Mouse (Mus musculus) liver, embryonic 11.5 days (tissue): ENCODE data around the gene BC028528. TPM values are rescaled to one million over a fixed set of nuclear protein-coding genes. Genes with fewer than 3 reads are reported as not detected.

Source experiments
- ATAC-seq: fragments of 200-750 bp; cut with Nextera tagmentation; replicated peaks from 2 replicates; pipeline ENCODE4 v1.8.0; 2017; ENCODE audit warnings: moderate number of reproducible peaks, mild to moderate bottlenecking, moderate TSS enrichment, moderate library complexity; ENCODE audit not compliant: low FRiP score
- DNase-seq: peaks from one replicate; pipeline ENCODE4 v3.0.0-alpha.2; 2017; ENCODE audit warnings: low spot score
- H3K27ac ChIP-seq: fragments of 300-500 bp; sonication (generic); 2 replicates; pipeline ENCODE4 v1.5.1; 2014; ENCODE audit warnings: mild to moderate bottlenecking, low read depth, low read length, control low read depth
- H3K27me3 ChIP-seq: fragments of 300-500 bp; sonication (generic); replicated peaks from 2 replicates; pipeline ENCODE4 v1.6.1; 2014; ENCODE audit warnings: low read length, mixed read lengths; ENCODE audit not compliant: control insufficient read depth, insufficient read depth
- H3K36me3 ChIP-seq: fragments of 300-500 bp; sonication (generic); 2 replicates; pipeline ENCODE4 v1.6.1; 2014; ENCODE audit warnings: mild to moderate bottlenecking, low read length, moderate library complexity, mixed read lengths; ENCODE audit not compliant: control insufficient read depth, insufficient read depth
- H3K4me1 ChIP-seq: fragments of 300-500 bp; sonication (generic); replicated peaks from 2 replicates; pipeline ENCODE4 v1.6.1; 2014; ENCODE audit warnings: low read length, mixed read lengths; ENCODE audit not compliant: control insufficient read depth, insufficient read depth
- H3K4me2 ChIP-seq: fragments of 300-500 bp; sonication (generic); 2 replicates; pipeline ENCODE4 v1.6.1; 2014; ENCODE audit warnings: mild to moderate bottlenecking, control low read depth, moderate library complexity
- H3K4me3 ChIP-seq: fragments of 300-500 bp; sonication (generic); 2 replicates; pipeline ENCODE4 v1.5.1; 2014; ENCODE audit warnings: low read depth, low read length, control low read depth
- H3K9ac ChIP-seq: fragments of 300-500 bp; sonication (generic); 2 replicates; pipeline ENCODE4 v1.6.1; 2014; ENCODE audit warnings: low read depth, low read length, control low read depth
- H3K9me3 ChIP-seq: fragments of 300-500 bp; sonication (generic); 2 replicates; pipeline ENCODE4 v1.6.1; 2016; ENCODE audit warnings: low read length, inconsistent platforms, mixed read lengths; ENCODE audit not compliant: control insufficient read depth
- WGBS: fragments of 180-500 bp; shearing (Covaris S2); extraction: QIAGEN DNeasy Blood & Tissue Kit; methylation state at CpG from one replicate; pipeline ENCODE4 v1.1.7; 2014; 5-methylcytosine and 5-hydroxymethylcytosine counted together
- polyA plus RNA-seq: library from polyadenylated mRNA; unstranded; fragments of >200 nt; fragmentation: Nextera tagmentation; extraction: Ambion mirVana; gene quantifications from 2 replicates; pipeline ENCODE4 v1.2.1, GENCODE M21; 2014

Gene BC028528
- polyA plus RNA-seq, 1 experiment from 2014 or later: 13.5 TPM

- Histone ChIP-seq H3K9me3 (no peaks in the 10 kb centered on the region), H3K27ac (peak within 1 kb of the TSS; percentile 80), H3K27me3 (no peaks in the 10 kb centered on the region), H3K9ac (peak within 1 kb of the TSS; percentile 87), H3K4me2 (peak within 1 kb of the TSS; percentile 74), H3K4me3 (peak within 1 kb of the TSS; percentile 70), H3K36me3 (peaks cover 14% of the 10 kb centered on the region), H3K4me1 (peaks cover 17% of the 10 kb centered on the region)
- DNase-seq: peak; percentile 86
- peak; percentile 96 for ATAC-seq
- under 1% methylated on average over 33 of the region's 33 CpGs for WGBS
Measured at GRCm38 (mm10) chr3:95871392-95871867, 20.4 kb downstream of the BC028528 start, which contains the start of gene Mrps21. Gene Mrps21, minus strand, starts transcription at chr3:95871519.

- DNase-seq (no peak), ATAC-seq (peak; percentile 22; the same call in 1 of the 2 replicates)
- H3K4me1 ChIP-seq: peaks cover 17% of the 10 kb centered on the region
- H3K27ac ChIP-seq: peak overlapping the region; percentile 80
- H3K4me3 ChIP-seq: peak overlapping the region; percentile 70
- peak overlapping the region; percentile 74 for H3K4me2 ChIP-seq
- peak overlapping the region; percentile 87 for H3K9ac ChIP-seq
- H3K36me3 ChIP-seq: peaks cover 14% of the 10 kb centered on the region
- H3K27me3 ChIP-seq: no peaks in the 10 kb centered on the region
- 6% methylated on average over 15 of the region's 15 CpGs for WGBS
- H3K9me3 ChIP-seq: no peaks in the 10 kb centered on the region
Measured at GRCm38 (mm10) chr3:95870976-95871375, 20.8 kb downstream of the BC028528 start.

GRCm38 (mm10) chr3:95867408-95867807 lies 24.4 kb downstream of the BC028528 start:
- DNase-seq: no peak
- no peak for ATAC-seq
- Histone ChIP-seq H3K27ac (no peak overlapping the region), H3K4me1 (peaks cover 10% of the 10 kb centered on the region), H3K9ac (no peak overlapping the region), H3K9me3 (no peaks in the 10 kb centered on the region), H3K4me2 (no peak overlapping the region), H3K4me3 (no peak overlapping the region), H3K27me3 (no peaks in the 10 kb centered on the region), H3K36me3 (peaks cover 23% of the 10 kb centered on the region)
- WGBS: 94% methylated on average over 2 of the region's 2 CpGs

GRCm38 (mm10) chr3:95866071-95866470 lies 25.7 kb downstream of the BC028528 start:
- Histone ChIP-seq H3K27me3 (no peaks in the 10 kb centered on the region), H3K9me3 (no peaks in the 10 kb centered on the region), H3K36me3 (peaks cover 23% of the 10 kb centered on the region), H3K4me1 (peaks cover 6% of the 10 kb centered on the region), H3K4me3 (no peak overlapping the region), H3K27ac (no peak overlapping the region), H3K4me2 (no peak overlapping the region), H3K9ac (no peak overlapping the region)
- DNase-seq (no peak), ATAC-seq (no peak)
- 84% methylated on average over 5 of the region's 5 CpGs for WGBS

DNA sequence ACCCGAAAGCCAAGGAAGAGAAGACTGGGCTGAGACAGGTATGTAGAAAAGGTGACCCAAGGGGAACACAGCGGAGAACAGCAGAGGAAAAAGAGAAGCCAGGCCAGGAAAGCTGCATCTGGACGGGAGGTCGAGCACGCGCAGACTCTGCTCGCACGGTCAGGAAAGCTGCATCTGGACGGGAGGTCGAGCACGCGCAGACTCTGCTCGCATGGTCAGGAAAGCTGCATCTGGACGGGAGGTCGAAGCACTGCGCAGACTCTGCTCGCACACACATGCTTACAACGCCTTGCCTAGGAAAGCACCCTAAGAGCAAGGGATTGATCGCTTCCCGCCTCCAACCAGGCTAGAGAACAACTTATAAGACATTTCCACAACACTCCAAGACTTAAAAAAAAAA lies 26.2 kb downstream of the BC028528 start:
- H3K4me2 ChIP-seq: no peak overlapping the region
- no peak for ATAC-seq
- no peak for DNase-seq
- H3K9ac ChIP-seq: no peak overlapping the region
- H3K4me1 ChIP-seq: peaks cover 4% of the 10 kb centered on the region
- no peaks in the 10 kb centered on the region for H3K9me3 ChIP-seq
- peaks cover 23% of the 10 kb centered on the region for H3K36me3 ChIP-seq
- 87% methylated on average over 20 of the region's 20 CpGs for WGBS
- H3K4me3 ChIP-seq: no peak overlapping the region
- no peaks in the 10 kb centered on the region for H3K27me3 ChIP-seq
- no peak overlapping the region for H3K27ac ChIP-seq

DNA sequence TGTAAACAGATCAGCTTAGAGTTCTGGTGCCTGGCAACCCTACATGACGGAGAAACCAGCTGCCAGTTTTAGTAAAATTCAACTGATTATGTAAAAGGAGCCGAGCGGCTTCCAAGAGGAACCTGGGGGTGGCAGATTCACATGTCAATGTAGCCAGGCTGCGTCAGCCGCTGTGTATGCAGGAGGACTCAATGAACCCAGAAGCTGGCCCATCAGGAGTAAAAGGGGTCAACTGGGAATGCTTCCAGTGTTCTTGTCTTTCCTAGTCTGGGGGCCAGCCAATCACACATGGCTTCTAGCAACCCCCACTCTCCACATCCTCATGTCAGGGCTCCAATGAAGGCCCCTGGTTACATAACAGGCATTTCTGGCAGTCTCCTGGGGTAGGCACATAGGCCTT lies 26.8 kb downstream of the BC028528 start:
- Histone ChIP-seq H3K27ac (no peak overlapping the region), H3K4me2 (no peak overlapping the region), H3K9ac (no peak overlapping the region), H3K4me3 (no peak overlapping the region), H3K4me1 (no peaks in the 10 kb centered on the region), H3K27me3 (no peaks in the 10 kb centered on the region), H3K9me3 (no peaks in the 10 kb centered on the region), H3K36me3 (peaks cover 23% of the 10 kb centered on the region)
- DNase-seq: no peak
- WGBS: 83% methylated on average over 5 of the region's 5 CpGs
- ATAC-seq: no peak

GRCm38 (mm10) chr3:95863578-95863977 lies 28.2 kb downstream of the BC028528 start:
- DNase-seq (no peak), ATAC-seq (no peak)
- no peak overlapping the region for H3K4me3 ChIP-seq
- H3K36me3 ChIP-seq: peaks cover 17% of the 10 kb centered on the region
- no peak overlapping the region for H3K4me2 ChIP-seq
- WGBS: 65% methylated on average over 7 of the region's 7 CpGs
- no peak overlapping the region for H3K9ac ChIP-seq
- H3K27me3 ChIP-seq: no peaks in the 10 kb centered on the region
- no peak overlapping the region for H3K27ac ChIP-seq
- no peaks in the 10 kb centered on the region for H3K9me3 ChIP-seq
- H3K4me1 ChIP-seq: no peaks in the 10 kb centered on the region

DNA sequence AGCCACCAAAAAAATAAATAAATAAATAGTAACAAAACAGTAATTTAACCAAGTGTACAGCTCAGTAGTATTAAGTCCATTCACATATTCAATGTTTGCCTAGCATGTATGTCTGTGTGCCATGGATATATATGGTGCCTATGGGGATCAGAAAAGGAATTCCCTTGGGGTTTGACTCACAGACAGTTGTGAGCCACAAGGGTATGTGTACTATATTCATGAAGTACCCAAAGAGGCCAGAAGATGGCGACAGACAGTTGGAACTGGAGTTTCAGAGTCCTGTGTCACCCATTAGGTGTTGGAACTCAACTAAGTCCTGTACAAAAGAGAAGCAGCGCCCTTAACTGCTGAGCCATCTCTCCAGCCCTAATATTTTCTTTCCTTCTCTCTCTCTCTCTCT lies 30.0 kb downstream of the BC028528 start:
- H3K9ac ChIP-seq: no peak overlapping the region
- H3K4me3 ChIP-seq: no peak overlapping the region
- H3K4me1 ChIP-seq: no peaks in the 10 kb centered on the region
- peak; percentile 76 for ATAC-seq
- H3K27me3 ChIP-seq: no peaks in the 10 kb centered on the region
- 33% methylated on average over 2 of the region's 2 CpGs for WGBS
- no peak overlapping the region for H3K4me2 ChIP-seq
- DNase-seq: no peak
- H3K36me3 ChIP-seq: peaks cover 10% of the 10 kb centered on the region
- H3K9me3 ChIP-seq: no peaks in the 10 kb centered on the region
- no peak overlapping the region for H3K27ac ChIP-seq

DNA sequence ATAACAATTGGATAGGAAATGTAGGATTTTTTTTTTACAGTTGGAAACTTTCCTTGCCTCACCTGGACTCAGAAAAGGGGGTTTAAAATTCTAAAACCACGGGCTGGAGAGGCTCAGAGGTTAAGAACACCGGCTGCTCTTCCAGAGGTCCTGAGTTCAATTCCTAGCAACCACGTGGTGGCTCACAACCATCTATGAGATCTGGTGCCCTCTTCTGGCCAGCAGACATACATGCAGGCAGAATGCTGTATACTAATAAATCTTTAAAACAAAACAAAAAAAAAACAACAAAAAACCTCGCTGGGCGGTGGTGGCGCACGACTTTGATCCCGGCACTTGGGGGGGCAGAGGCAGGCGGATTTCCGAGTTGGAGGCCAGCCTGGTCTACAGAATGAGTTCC lies 30.6 kb downstream of the BC028528 start:
- H3K4me3 ChIP-seq: no peak overlapping the region
- no peak overlapping the region for H3K4me2 ChIP-seq
- H3K36me3 ChIP-seq: peaks cover 9% of the 10 kb centered on the region
- no peaks in the 10 kb centered on the region for H3K4me1 ChIP-seq
- 64% methylated on average over 10 of the region's 10 CpGs for WGBS
- H3K9ac ChIP-seq: no peak overlapping the region
- ATAC-seq (no peak), DNase-seq (no peak)
- H3K27ac ChIP-seq: no peak overlapping the region; the same call in 1 of the 2 replicates
- H3K9me3 ChIP-seq: no peaks in the 10 kb centered on the region
- no peaks in the 10 kb centered on the region for H3K27me3 ChIP-seq
